Mouse (Mus musculus) hindbrain, embryonic 10.5 days (tissue): ENCODE results near the gene 4930404H24Rik. TPM values are rescaled to one million over a fixed set of nuclear protein-coding genes. Genes with fewer than 3 reads are reported as not detected.

Experiments
- DNase-seq: peaks from one replicate; pipeline ENCODE4 v3.0.0-alpha.2; 2017; ENCODE audit warnings: low spot score
- H3K27ac ChIP-seq: fragments of 300-500 bp; sonication (generic); 2 replicates; pipeline ENCODE4 v1.5.1; 2016; ENCODE audit warnings: mild to moderate bottlenecking, moderate library complexity
- H3K27me3 ChIP-seq: fragments of 300-500 bp; sonication (generic); 2 replicates; pipeline ENCODE4 v1.6.1; 2016; ENCODE audit warnings: mild to moderate bottlenecking; ENCODE audit not compliant: poor library complexity, insufficient read depth, severe bottlenecking
- H3K36me3 ChIP-seq: fragments of 300-500 bp; sonication (generic); 2 replicates; pipeline ENCODE4 v1.6.1; 2016; ENCODE audit warnings: mild to moderate bottlenecking, moderate library complexity
- H3K4me1 ChIP-seq: fragments of 300-500 bp; sonication (generic); replicated peaks from 2 replicates; pipeline ENCODE4 v1.6.1; 2016; ENCODE audit warnings: mild to moderate bottlenecking
- H3K4me3 ChIP-seq: fragments of 300-500 bp; sonication (generic); 2 replicates; pipeline ENCODE4 v1.5.1; 2016; ENCODE audit warnings: mild to moderate bottlenecking, moderate library complexity
- H3K9me3 ChIP-seq: fragments of 300-500 bp; sonication (generic); 2 replicates; pipeline ENCODE4 v1.6.1; 2016; ENCODE audit warnings: mild to moderate bottlenecking, moderate library complexity
- WGBS: fragments of 180-500 bp; shearing (Covaris S2); methylation state at CpG from one replicate; pipeline ENCODE4 v1.1.7; 2016; 5-methylcytosine and 5-hydroxymethylcytosine counted together
- polyA plus RNA-seq: library from polyadenylated mRNA; unstranded; fragments of >200 nt; fragmentation: Nextera tagmentation; extraction: Ambion mirVana; gene quantifications from 2 replicates; pipeline ENCODE4 v1.2.1, GENCODE M21; 2016

Gene 4930404H24Rik
- polyA plus RNA-seq, 1 experiment from 2014 or later: not detected

DNA sequence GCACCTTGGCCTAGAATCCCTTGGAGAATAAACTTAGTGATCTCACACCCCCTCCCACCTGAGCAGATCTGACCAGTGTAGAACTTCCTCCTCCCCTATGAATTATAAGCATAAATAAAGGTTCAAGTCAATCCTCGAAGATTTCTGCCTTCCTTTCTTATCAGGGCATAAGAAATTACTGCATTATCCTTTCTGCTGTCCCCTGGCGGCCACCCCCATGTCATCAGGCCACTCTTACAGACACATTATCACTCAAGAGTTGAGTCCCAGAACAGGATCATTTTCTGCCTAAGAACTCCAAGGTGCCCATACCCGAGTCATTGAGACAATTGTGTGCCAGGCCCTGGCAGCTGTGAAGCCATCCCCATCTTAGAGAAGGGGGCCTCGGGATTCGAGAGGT, 38.4 kb downstream of the 4930404H24Rik start:
- 58% methylated on average over 5 of the region's 5 CpGs for WGBS
- no peak for DNase-seq
- peaks cover 49% of the 10 kb centered on the region for H3K27me3 ChIP-seq

DNA sequence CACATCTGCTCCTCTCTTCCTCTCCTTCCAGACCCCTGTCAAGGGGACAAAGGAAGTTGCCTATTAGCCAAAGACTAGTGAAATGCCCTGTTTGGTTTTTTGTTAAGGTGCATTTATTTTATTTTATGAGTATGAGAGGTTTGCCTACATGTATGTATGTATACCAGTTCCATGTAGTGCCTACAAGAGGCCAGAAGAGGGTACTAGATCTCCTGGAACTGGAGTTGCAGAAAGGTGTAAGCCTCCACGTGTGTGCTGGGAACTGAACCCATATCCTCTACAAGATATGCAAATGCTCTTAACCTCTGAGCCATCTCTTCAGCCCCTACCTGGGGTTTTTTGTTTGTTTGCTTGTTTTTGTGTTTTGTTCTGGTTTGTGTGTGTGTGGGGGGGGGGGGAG, 41.4 kb downstream of the 4930404H24Rik start:
- no peak overlapping the region for H3K27ac ChIP-seq
- no peaks in the 10 kb centered on the region for H3K36me3 ChIP-seq
- 82% methylated on average over 1 of the region's 1 CpGs for WGBS
- no peak overlapping the region for H3K4me3 ChIP-seq
- no peak for DNase-seq
- H3K4me1 ChIP-seq: peaks cover 15% of the 10 kb centered on the region
- H3K27me3 ChIP-seq: peaks cover 27% of the 10 kb centered on the region
- no peaks in the 10 kb centered on the region for H3K9me3 ChIP-seq

More for the DNA sequence above, 38.4 kb downstream of the 4930404H24Rik start:
- Histone ChIP-seq H3K27ac (no peak overlapping the region), H3K9me3 (no peaks in the 10 kb centered on the region), H3K4me3 (no peak overlapping the region), H3K4me1 (peaks cover 46% of the 10 kb centered on the region), H3K36me3 (no peaks in the 10 kb centered on the region)

DNA sequence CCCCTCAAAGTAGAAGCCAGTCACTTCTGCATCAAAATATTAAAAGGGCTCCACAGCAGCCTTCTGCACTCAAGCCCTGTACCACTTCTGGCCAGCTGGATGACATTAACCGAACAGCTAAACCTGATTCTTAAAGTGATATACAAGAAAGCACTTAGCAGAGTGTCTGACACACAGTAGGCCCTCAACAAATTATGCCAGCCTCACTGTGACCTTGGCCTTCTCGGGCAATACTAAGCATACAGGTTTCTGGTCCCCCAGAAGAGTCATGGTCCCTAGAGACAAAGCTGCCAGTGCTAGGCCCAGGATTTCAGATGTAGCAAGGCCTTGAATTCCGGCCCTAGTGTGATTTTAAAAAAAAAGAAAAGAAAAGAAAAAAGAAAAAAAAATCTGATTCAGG, 46.3 kb downstream of the 4930404H24Rik start:
- H3K27ac ChIP-seq: no peak overlapping the region
- H3K9me3 ChIP-seq: no peaks in the 10 kb centered on the region
- no peak for DNase-seq
- H3K27me3 ChIP-seq: peaks cover 11% of the 10 kb centered on the region
- H3K4me3 ChIP-seq: no peak overlapping the region
- no peaks in the 10 kb centered on the region for H3K36me3 ChIP-seq
- H3K4me1 ChIP-seq: peaks cover 36% of the 10 kb centered on the region
- WGBS: 86% methylated on average over 3 of the region's 3 CpGs

DNA sequence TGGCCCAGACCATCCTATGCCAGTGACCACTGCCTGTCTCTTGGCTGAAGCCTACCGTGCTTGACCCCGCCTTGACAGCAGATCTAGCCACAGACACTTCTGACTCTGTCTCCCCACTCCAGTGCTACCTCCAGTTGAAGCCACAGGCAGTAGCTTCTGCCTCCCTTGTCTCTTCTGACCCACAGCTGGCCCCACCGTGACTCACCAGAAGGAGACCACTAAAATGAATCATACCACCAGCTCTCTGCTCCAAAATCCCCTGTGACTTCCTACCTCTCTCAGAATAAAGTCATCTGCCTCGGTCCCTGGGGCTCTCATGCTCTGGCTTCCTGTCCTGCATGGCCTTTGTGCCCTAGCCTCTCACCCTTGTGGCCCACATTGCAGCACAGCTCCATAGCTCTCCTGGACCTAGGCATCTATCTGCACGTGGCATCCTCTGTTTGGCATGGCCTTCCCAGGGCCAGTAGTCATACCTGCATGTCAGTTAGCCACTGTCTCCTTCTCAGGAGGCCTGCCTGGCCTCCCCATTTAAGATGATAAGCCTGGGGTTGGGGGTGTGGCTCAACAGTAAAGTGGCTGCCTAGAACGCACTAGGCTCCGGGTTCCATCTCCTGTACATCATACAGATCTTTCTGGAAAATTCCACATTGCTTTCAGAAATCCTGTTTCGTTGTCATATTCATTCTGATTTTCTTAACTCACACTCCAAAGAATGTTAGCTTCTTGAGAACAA, 50.5 kb downstream of the 4930404H24Rik start:
- H3K36me3 ChIP-seq: no peaks in the 10 kb centered on the region
- DNase-seq: no peak
- no peaks in the 10 kb centered on the region for H3K9me3 ChIP-seq
- no peak overlapping the region for H3K4me3 ChIP-seq
- no peak overlapping the region for H3K27ac ChIP-seq
- WGBS: 85% methylated on average over 8 of the region's 8 CpGs
- H3K4me1 ChIP-seq: peaks cover 77% of the 10 kb centered on the region
- H3K27me3 ChIP-seq: peaks cover 36% of the 10 kb centered on the region

Other genes starting within 250 kb of the 4930404H24Rik start
- gene Kif3b, start 201.4 kb upstream of the 4930404H24Rik start, polyA plus RNA-seq: 7.3 and 9.3 TPM in 2 replicates
- 11.7 and 13.4 TPM in 2 replicates for gene Asxl1, start 147.0 kb upstream of the 4930404H24Rik start, polyA plus RNA-seq
- 19.1 and 23.3 TPM in 2 replicates for gene Nol4l, start 37.2 kb downstream of the 4930404H24Rik start, polyA plus RNA-seq
- gene Commd7, start 140.0 kb downstream of the 4930404H24Rik start, polyA plus RNA-seq: 71.9 and 75.6 TPM in 2 replicates
- 15.9 and 24.4 TPM in 2 replicates for gene Dnmt3b, start 156.7 kb downstream of the 4930404H24Rik start, polyA plus RNA-seq
- not detected in 2 replicates for gene Dnmt3c, start 203.9 kb downstream of the 4930404H24Rik start, polyA plus RNA-seq
- gene Mapre1, start 248.5 kb downstream of the 4930404H24Rik start, polyA plus RNA-seq: 314 and 319 TPM in 2 replicates